Mouse (Mus musculus) spleen, adult 18-20 months (tissue): ENCODE data around the gene Hist1h4j.
A peak's percentile ranks its signal among the peaks of the same experiment; 100 is the strongest.
"Not testable (repeated sequence)": the region's sequence is repeated elsewhere in the genome, so short reads cannot be mapped to it uniquely, and the experiment has no call there.

Source experiments
- DNase-seq, 2 experiments: peaks; one replicate each; pipeline ENCODE4 v3.0.0; 2022; ENCODE audit warnings: mixed read lengths in 2 of 2

Hist1h4j gene

GRCm38 (mm10) chr13:21734906-21735767 is at the start of gene Hist1h4j:
Gene Hist1h4j (plus strand): TSS chr13:21735064.
- DNase-seq, result peak; percentile 58 to 71

GRCm38 (mm10) chr13:21697811-21698210 is 37.1 kb upstream of the Hist1h4j start, which contains the start of gene Olfr1359:
Gene Olfr1359 (plus strand): TSS chr13:21698111.
- no peak for DNase-seq

GRCm38 (mm10) chr13:21706669-21707068 is 28.2 kb upstream of the Hist1h4j start:
- DNase-seq, result no peak

- peak; percentile 75 to 88 for DNase-seq
Measured at GRCm38 (mm10) chr13:21710031-21710711, 24.7 kb upstream of the Hist1h4j start.

GRCm38 (mm10) chr13:21710821-21711525 is 23.9 kb upstream of the Hist1h4j start:
- peak; percentile 64 to 78 for DNase-seq

- no peak for DNase-seq
Measured at GRCm38 (mm10) chr13:21711698-21712097, 23.2 kb upstream of the Hist1h4j start.

GRCm38 (mm10) chr13:21714725-21715124 is 20.1 kb upstream of the Hist1h4j start:
- DNase-seq, result peak in 1 of 2 experiments; percentile 55

- no peak for DNase-seq
Measured at GRCm38 (mm10) chr13:21715131-21715863, 19.6 kb upstream of the Hist1h4j start.

GRCm38 (mm10) chr13:21715864-21716539 is 18.9 kb upstream of the Hist1h4j start, which contains the start of the genes Hist1h2bl and Hist1h2ai:
Gene Hist1h2bl (minus strand): TSS chr13:21716143.
Gene Hist1h2ai (plus strand): TSS chr13:21716422.
- peak; percentile 56 to 66 for DNase-seq

GRCm38 (mm10) chr13:21716540-21717391 is 18.1 kb upstream of the Hist1h4j start:
- DNase-seq, result peak in 1 of 2 experiments; percentile 14

- DNase-seq, result peak; percentile 64 to 71
Measured at GRCm38 (mm10) chr13:21717397-21718357, 17.2 kb upstream of the Hist1h4j start, which contains the start of gene Hist1h3h. Gene Hist1h3h (plus strand): TSS chr13:21717659.

- no peak for DNase-seq
Measured at GRCm38 (mm10) chr13:21718381-21719080, 16.3 kb upstream of the Hist1h4j start.

- not testable (repeated sequence) for DNase-seq
Measured at GRCm38 (mm10) chr13:21721107-21721756, 13.6 kb upstream of the Hist1h4j start.

- DNase-seq, result peak; percentile 31 to 45
Measured at GRCm38 (mm10) chr13:21721757-21722372, 13.0 kb upstream of the Hist1h4j start, which contains the start of gene Hist1h2bm. Gene Hist1h2bm (plus strand): TSS chr13:21722044.

- no peak for DNase-seq
Measured at GRCm38 (mm10) chr13:21722373-21722925, 12.4 kb upstream of the Hist1h4j start.

- DNase-seq, result no peak
Measured at GRCm38 (mm10) chr13:21722993-21723836, 11.6 kb upstream of the Hist1h4j start.
